Mouse (Mus musculus) heart, adult 2 months (tissue): Measurements from ENCODE around the gene Pou6f1. TPM values are rescaled to one million over a fixed set of nuclear protein-coding genes. Genes with fewer than 3 reads are reported as not detected.
A peak's percentile ranks its signal among the peaks of the same experiment; 100 is the strongest.

Experiments used
- DNase-seq, 2 experiments: peaks; one replicate each; pipeline ENCODE4 v3.0.0; 2021
- H3K27ac ChIP-seq: fragments of 200-600 bp; 2 replicates; pipeline ENCODE4 v1.8.1; 2022
- H3K27me3 ChIP-seq: fragments of 200-500 bp; 2 replicates; pipeline ENCODE4 v1.6.1; 2012; ENCODE audit warnings: mild to moderate bottlenecking, low read length, inconsistent platforms, mixed read lengths; ENCODE audit not compliant: control insufficient read depth, insufficient read depth
- H3K36me3 ChIP-seq: fragments of 200-500 bp; 2 replicates; pipeline ENCODE4 v1.6.1; 2012; ENCODE audit warnings: low read length, inconsistent platforms; ENCODE audit not compliant: control insufficient read depth, insufficient read depth
- H3K4me1 ChIP-seq: fragments of 200-500 bp; 2 replicates; pipeline ENCODE4 v1.6.1; 2011; ENCODE audit warnings: low read length; ENCODE audit not compliant: control insufficient read depth, insufficient read depth
- H3K4me3 ChIP-seq: fragments of 200-600 bp; 2 replicates; pipeline ENCODE4 v1.8.1; 2022
- H3K79me2 ChIP-seq: fragments of 200-500 bp; replicated peaks from 2 replicates; pipeline ENCODE4 v1.6.1; 2012; ENCODE audit warnings: mild to moderate bottlenecking, inconsistent platforms, low read length, moderate library complexity, mixed read lengths; ENCODE audit not compliant: control insufficient read depth, insufficient read depth
- H3K9ac ChIP-seq: fragments of 200-500 bp; 2 replicates; pipeline ENCODE4 v1.6.1; 2012; ENCODE audit warnings: low read depth, mild to moderate bottlenecking, control low read depth, inconsistent platforms, low read length, mixed read lengths
- CTCF ChIP-seq: fragments of 200-600 bp; IDR thresholded peaks from 2 replicates; pipeline ENCODE4 v1.8.1; 2022; ENCODE audit warnings: antibody characterized with exemption, mild to moderate bottlenecking, moderate library complexity
- EP300 ChIP-seq: fragments of 200-500 bp; IDR thresholded peaks from 2 replicates; pipeline ENCODE4 v1.6.1; 2011; ENCODE audit warnings: low read depth, low read length, control low read depth; ENCODE audit not compliant: insufficient read depth
- POLR2A ChIP-seq: fragments of 200-500 bp; IDR thresholded peaks from 2 replicates; pipeline ENCODE4 v1.6.1; 2011; ENCODE audit warnings: mild to moderate bottlenecking, low read depth, low read length, control low read depth; ENCODE audit not compliant: insufficient read depth
- WGBS: fragments of 180-500 bp; shearing (Covaris S2); methylation state at CpG from one replicate; pipeline ENCODE4 v1.1.7; 2018; 5-methylcytosine and 5-hydroxymethylcytosine counted together
- intact Hi-C: fragments of 180-260 bp; cut with DNase I; formaldehyde crosslinking; loops from one replicate; pipeline ENCODE4 v1.15.1; 2025
- polyA plus RNA-seq: library from polyadenylated mRNA; depleted of rRNA; stranded (reverse); fragments of >200 nt; gene quantifications from 2 replicates; pipeline ENCODE4 v1.2.3, GENCODE M21; 2012
- total RNA-seq, 2 experiments: library from RNA; stranded (reverse); gene quantifications; 2 replicates each; pipeline ENCODE4 v1.2.3; 2021

Gene Pou6f1
- total and polyA plus RNA-seq, 3 experiments, result 8.0 to 13.7 (median 11.5) TPM

DNA sequence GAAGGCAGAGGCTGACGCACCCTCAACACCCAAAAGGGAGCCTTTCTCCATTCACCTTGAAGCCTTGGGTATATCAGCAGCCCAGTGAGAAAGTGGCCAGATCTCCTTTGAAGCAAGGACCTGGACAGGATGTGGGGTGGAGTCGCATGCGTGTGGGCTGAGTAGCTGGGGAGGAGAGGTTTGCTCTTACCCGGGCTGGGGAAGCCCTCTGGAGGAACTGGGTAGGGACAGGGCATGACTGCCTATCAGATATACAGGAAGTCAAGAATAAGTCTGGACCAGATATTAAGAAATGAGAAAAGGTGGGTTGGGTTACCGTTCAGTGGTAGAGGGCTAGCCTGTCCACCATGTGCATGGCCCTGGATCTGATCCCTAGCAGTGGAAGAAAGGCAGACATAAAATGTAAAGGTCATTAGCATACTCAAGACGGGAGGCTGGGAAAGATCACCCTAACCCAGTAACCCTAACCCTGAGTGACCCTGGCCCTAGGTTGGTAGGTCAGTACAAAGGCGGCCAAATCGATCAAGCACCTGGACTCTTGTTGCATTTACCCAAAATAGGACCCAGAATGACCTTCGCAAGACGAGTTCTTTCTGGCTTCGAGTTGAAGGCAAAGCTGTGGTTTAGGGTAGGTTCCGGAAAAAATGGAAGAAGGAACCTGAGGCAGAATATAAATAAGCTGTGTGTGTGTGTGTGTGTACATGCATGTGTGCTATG lies 31.8 kb upstream of the Pou6f1 start:
- intact Hi-C loops, result no loop called here
- TF ChIP-seq POLR2A (no peak), CTCF (no peak), EP300 (no peak)
- DNase-seq, result no peak
- H3K4me3 ChIP-seq, result no peak overlapping the region
- H3K27ac ChIP-seq, result no peak overlapping the region
- H3K79me2 ChIP-seq, result no peaks in the 10 kb centered on the region
- no peaks in the 10 kb centered on the region; the same call in 1 of the 2 replicates for H3K36me3 ChIP-seq
- H3K9ac ChIP-seq, result no peak overlapping the region
- WGBS, result 67% methylated on average over 12 of the region's 12 CpGs
- H3K27me3 ChIP-seq, result no peaks in the 10 kb centered on the region; the same call in 1 of the 2 replicates
- peaks cover 12% of the 10 kb centered on the region for H3K4me1 ChIP-seq

DNA sequence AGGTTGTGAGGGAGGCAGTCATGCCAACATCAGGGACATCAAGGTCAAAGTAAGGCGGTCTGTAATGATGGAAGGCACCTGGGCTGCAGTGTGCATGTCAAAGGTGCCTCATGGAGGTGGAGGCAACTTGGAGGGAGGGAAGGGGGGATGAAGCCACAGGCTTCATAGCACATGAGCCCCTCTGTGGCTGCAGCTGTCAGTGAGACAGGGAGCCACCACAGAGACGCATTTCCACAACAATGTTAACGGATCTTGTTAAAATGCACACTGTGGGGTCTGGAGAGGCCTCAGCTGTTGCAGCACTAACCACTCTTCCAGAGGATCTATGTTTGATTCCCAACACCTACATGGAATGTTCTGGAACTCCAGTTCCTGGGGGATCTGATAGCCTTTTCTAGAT lies 30.3 kb upstream of the Pou6f1 start:
- WGBS, result 88% methylated on average over 3 of the region's 3 CpGs
- no peak for DNase-seq
- Histone ChIP-seq H3K4me3 (no peak overlapping the region), H3K27me3 (no peaks in the 10 kb centered on the region), H3K9ac (no peak overlapping the region), H3K36me3 (no peaks in the 10 kb centered on the region; the same call in 1 of the 2 replicates), H3K4me1 (peaks cover 12% of the 10 kb centered on the region), H3K79me2 (no peaks in the 10 kb centered on the region), H3K27ac (no peak overlapping the region)
- intact Hi-C loops, result no loop called here
- TF ChIP-seq EP300 (no peak), CTCF (no peak), POLR2A (no peak)

DNA sequence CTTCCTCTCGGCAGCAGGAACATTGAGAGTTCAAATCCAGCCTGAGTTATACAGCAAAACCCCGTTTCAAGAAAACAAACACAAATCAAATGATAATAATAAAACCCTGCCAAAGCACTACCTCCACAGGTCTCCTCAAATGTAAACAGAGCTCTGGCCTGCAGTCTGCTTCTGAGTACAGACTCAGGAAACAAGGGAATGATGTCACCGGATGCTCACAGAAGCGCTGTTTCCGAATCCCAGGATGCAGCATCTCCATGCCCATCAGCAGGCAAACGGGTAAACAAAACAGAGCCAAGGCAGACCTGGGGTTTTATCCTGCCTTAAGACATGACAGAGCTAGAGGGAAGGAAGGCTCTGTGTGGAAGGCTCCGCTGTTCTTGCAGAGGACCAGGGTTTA lies 29.0 kb upstream of the Pou6f1 start:
- TF ChIP-seq POLR2A, result no peak
- no peak for TF ChIP-seq EP300
- no peak for TF ChIP-seq CTCF
- no peak overlapping the region for H3K9ac ChIP-seq
- intact Hi-C loops, result no loop called here
- H3K27me3 ChIP-seq, result no peaks in the 10 kb centered on the region
- H3K4me3 ChIP-seq, result no peak overlapping the region
- DNase-seq, result no peak
- WGBS, result 33% methylated on average over 7 of the region's 7 CpGs
- H3K36me3 ChIP-seq, result no peaks in the 10 kb centered on the region; the same call in 1 of the 2 replicates
- H3K27ac ChIP-seq, result no peak overlapping the region; the same call in 1 of the 2 replicates
- H3K4me1 ChIP-seq, result peaks cover 12% of the 10 kb centered on the region
- no peaks in the 10 kb centered on the region for H3K79me2 ChIP-seq

DNA sequence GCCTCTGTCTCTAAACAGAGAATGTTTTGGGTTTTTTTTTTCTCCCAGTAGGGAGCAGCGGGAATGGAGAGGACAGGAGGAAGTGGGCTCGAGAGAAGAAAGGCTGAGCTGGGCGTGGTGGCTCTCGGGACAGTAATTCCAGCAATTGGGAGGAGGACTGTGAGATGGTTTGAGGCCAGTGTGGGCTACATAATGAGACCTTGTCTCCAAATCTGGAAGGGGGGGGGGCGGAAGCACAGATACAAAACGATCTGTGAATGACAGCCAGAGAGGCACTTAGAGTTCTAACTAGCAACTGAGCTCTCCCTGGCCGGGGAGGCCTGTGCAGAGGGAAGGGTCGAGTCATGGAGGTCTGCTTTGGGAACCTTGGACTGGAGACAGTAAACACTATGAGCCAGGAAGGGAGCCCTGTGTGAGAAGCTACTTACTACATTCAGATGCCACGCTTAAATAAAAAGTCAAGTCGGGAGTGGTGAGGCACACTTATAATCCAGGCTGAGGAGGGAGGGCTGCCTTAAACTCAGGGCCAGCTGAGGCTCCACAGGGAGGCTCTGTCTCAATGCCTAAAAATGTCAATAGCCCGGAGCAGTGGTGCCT lies 28.1 kb upstream of the Pou6f1 start:
- intact Hi-C loops, result no loop called here
- Histone ChIP-seq H3K79me2 (no peaks in the 10 kb centered on the region; the same call in 1 of the 2 replicates), H3K4me1 (peaks cover 11% of the 10 kb centered on the region), H3K27me3 (no peaks in the 10 kb centered on the region), H3K9ac (no peak overlapping the region), H3K27ac (peak overlapping the region; percentile 54), H3K36me3 (no peaks in the 10 kb centered on the region; the same call in 1 of the 2 replicates), H3K4me3 (no peak overlapping the region)
- DNase-seq, result no peak
- no peak for TF ChIP-seq POLR2A
- TF ChIP-seq EP300, result no peak
- no peak for TF ChIP-seq CTCF
- WGBS, result 20% methylated on average over 11 of the region's 11 CpGs

DNA sequence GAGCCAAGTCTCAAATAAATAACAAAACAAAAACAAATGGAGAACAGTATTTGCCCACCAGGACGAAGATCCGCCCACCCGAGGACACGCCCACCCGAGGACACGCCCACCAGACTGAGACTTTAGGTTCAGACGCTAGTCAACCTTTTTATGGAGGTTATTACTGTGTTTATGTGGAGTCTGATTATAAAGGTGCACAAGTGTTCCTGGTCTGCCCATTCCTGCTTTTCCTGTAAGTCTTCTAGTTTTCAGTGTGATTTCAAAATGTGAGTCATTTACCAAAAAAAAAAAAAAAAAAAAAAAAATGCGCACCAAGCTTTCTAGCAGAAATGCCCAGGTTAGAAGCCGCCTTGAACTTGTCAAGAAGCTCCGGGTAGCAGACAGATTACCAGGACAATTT lies 27.5 kb upstream of the Pou6f1 start:
- no peaks in the 10 kb centered on the region; the same call in 1 of the 2 replicates for H3K79me2 ChIP-seq
- no peak overlapping the region for H3K9ac ChIP-seq
- DNase-seq, result no peak
- peak overlapping the region; percentile 54; the same call in 1 of the 2 replicates for H3K27ac ChIP-seq
- H3K4me3 ChIP-seq, result no peak overlapping the region
- WGBS, result 38% methylated on average over 10 of the region's 10 CpGs
- no peak for TF ChIP-seq POLR2A
- no peaks in the 10 kb centered on the region; the same call in 1 of the 2 replicates for H3K36me3 ChIP-seq
- intact Hi-C loops, result no loop called here
- H3K4me1 ChIP-seq, result peaks cover 12% of the 10 kb centered on the region
- no peaks in the 10 kb centered on the region for H3K27me3 ChIP-seq

DNA sequence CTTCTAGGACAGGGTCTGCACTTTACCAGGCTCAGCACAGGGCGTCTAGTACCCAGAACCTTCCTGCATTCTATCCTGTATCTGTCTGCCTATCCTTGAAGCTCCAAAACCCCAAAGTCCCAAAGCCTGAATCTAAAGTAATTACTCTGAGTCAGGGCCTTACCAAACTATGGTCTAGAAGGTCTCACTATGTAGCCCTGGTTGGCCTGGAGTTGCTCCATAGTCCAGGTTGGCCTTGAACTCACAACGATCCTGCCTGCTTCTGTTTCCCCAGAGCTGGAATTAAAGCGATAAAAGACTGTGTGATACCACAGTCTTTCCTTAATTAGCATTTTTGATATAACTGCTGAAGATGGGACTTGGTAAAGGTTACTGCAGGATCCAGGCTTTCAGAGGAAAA lies 24.7 kb upstream of the Pou6f1 start:
- no peak overlapping the region for H3K4me3 ChIP-seq
- H3K27ac ChIP-seq, result no peak overlapping the region
- peaks cover 12% of the 10 kb centered on the region for H3K4me1 ChIP-seq
- 91% methylated on average over 3 of the region's 3 CpGs for WGBS
- H3K79me2 ChIP-seq, result no peaks in the 10 kb centered on the region; the same call in 1 of the 2 replicates
- no peaks in the 10 kb centered on the region for H3K27me3 ChIP-seq
- TF ChIP-seq POLR2A, result no peak
- no peak for TF ChIP-seq CTCF
- no peak for TF ChIP-seq EP300
- no peak for DNase-seq
- intact Hi-C loops, result no loop called here
- no peak overlapping the region for H3K9ac ChIP-seq
- H3K36me3 ChIP-seq, result peaks cover 10% of the 10 kb centered on the region
